Mouse (Mus musculus): ENCODE measurements around the gene Zfp946. TPM values are rescaled to one million over a fixed set of nuclear protein-coding genes. Genes with fewer than 3 reads are reported as not detected.

The Zfp946 gene
- 22.0 and 29.5 TPM in 2 replicates for polyA plus RNA-seq (2012; rRNA removed)

GRCm38 (mm10) chr17:22423952-22424617, at the start of gene Zfp946:
Gene Zfp946 (plus strand): TSS chr17:22424222.

Other genes starting within 250 kb of the Zfp946 start
- gene Zfp994, start 198.6 kb upstream of the Zfp946 start, polyA plus RNA-seq (2012; rRNA removed) = 2.0 and 2.2 TPM in 2 replicates
- gene CT030661.1, start 109.4 kb upstream of the Zfp946 start, polyA plus RNA-seq (2012; rRNA removed) = 8.4 TPM in 2 replicates
- 8.3 and 10.9 TPM in 2 replicates for gene Zfp944, start 62.8 kb upstream of the Zfp946 start, polyA plus RNA-seq (2012; rRNA removed)
- 2.9 and 3.0 TPM in 2 replicates for gene Zfp758, start 62.8 kb upstream of the Zfp946 start, polyA plus RNA-seq (2012; rRNA removed)
- gene Vmn2r111, start 149.3 kb downstream of the Zfp946 start, polyA plus RNA-seq (2012; rRNA removed) = not detected in 2 replicates
- not detected in 2 replicates for gene Vmn2r112, start 176.7 kb downstream of the Zfp946 start, polyA plus RNA-seq (2012; rRNA removed)